Mouse (Mus musculus): Measurements from ENCODE around the gene Epb41l3. TPM values are rescaled to one million over a fixed set of nuclear protein-coding genes. Genes with fewer than 3 reads are reported as not detected.

Gene Epb41l3
- polyA plus RNA-seq, 1 experiment from 2014 or later: 122 TPM

GRCm38 (mm10) chr17:69225996-69226395, 150.5 kb downstream of the Epb41l3 start:
- H3K27me3 ChIP-seq (ENCODE audit: control insufficient read depth, insufficient read depth, low read length): no peaks in the 10 kb centered on the region
- no peak overlapping the region for H3K4me2 ChIP-seq (ENCODE audit: low read length)
- no peak for ATAC-seq (ENCODE audit: insufficient number of reproducible peaks, insufficient read depth, low FRiP score, low read depth)
- no peak overlapping the region for H3K9ac ChIP-seq (ENCODE audit: low read length)
- H3K27ac ChIP-seq (replicated peaks in 1 of 2; ENCODE audit: control insufficient read depth in 1 of 2, insufficient read depth in 1 of 2, low read depth in 2 of 2, low read length in 2 of 2): no peak overlapping the region
- no peak overlapping the region for H3K4me3 ChIP-seq (ENCODE audit: control insufficient read depth in 1 of 2, insufficient read depth in 1 of 2, low read depth in 1 of 2, low read length in 2 of 2)
- peaks cover 9% of the 10 kb centered on the region; the same call in 1 of the 2 replicates for H3K36me3 ChIP-seq (ENCODE audit: control insufficient read depth, insufficient read depth, low read length)
- H3K4me1 ChIP-seq (ENCODE audit: control insufficient read depth in 2 of 2, insufficient read depth in 2 of 2, low read length in 2 of 2): peaks cover 21 to 53% of the 10 kb centered on the region in 2 experiments
- no peaks in the 10 kb centered on the region for H3K9me3 ChIP-seq (ENCODE audit: control insufficient read depth, low read length)
- 86% methylated on average over 7 of the region's 7 CpGs for WGBS

- peaks cover 15 to 37% of the 10 kb centered on the region in 2 experiments for H3K4me1 ChIP-seq (ENCODE audit: control insufficient read depth in 2 of 2, insufficient read depth in 2 of 2, low read length in 2 of 2)
- H3K4me3 ChIP-seq (ENCODE audit: control insufficient read depth in 1 of 2, insufficient read depth in 1 of 2, low read depth in 1 of 2, low read length in 2 of 2): no peak overlapping the region
- peaks cover 9% of the 10 kb centered on the region; the same call in 1 of the 2 replicates for H3K36me3 ChIP-seq (ENCODE audit: control insufficient read depth, insufficient read depth, low read length)
- no peaks in the 10 kb centered on the region for H3K9me3 ChIP-seq (ENCODE audit: control insufficient read depth, low read length)
- H3K9ac ChIP-seq (ENCODE audit: low read length): no peak overlapping the region
- ATAC-seq (ENCODE audit: insufficient number of reproducible peaks, insufficient read depth, low FRiP score, low read depth): no peak
- H3K4me2 ChIP-seq (ENCODE audit: low read length): peak overlapping the region; percentile 28
- 21% methylated on average over 9 of the region's 9 CpGs for WGBS
- H3K27ac ChIP-seq (replicated peaks in 1 of 2; ENCODE audit: control insufficient read depth in 1 of 2, insufficient read depth in 1 of 2, low read depth in 2 of 2, low read length in 2 of 2): peak overlapping the region; percentile 35 to 46; a peak in 3 of 4 replicates
- H3K27me3 ChIP-seq (ENCODE audit: control insufficient read depth, insufficient read depth, low read length): no peaks in the 10 kb centered on the region
Measured at GRCm38 (mm10) chr17:69227426-69228014, 152.0 kb downstream of the Epb41l3 start.

- Histone ChIP-seq H3K36me3 (ENCODE audit: control insufficient read depth, insufficient read depth, low read length) (no peaks in the 10 kb centered on the region), H3K4me3 (ENCODE audit: control insufficient read depth in 1 of 2, insufficient read depth in 1 of 2, low read depth in 1 of 2, low read length in 2 of 2) (no peak overlapping the region), H3K4me1 (ENCODE audit: control insufficient read depth in 2 of 2, insufficient read depth in 2 of 2, low read length in 2 of 2) (peaks cover 14 to 24% of the 10 kb centered on the region in 2 experiments), H3K9me3 (ENCODE audit: control insufficient read depth, low read length) (no peaks in the 10 kb centered on the region), H3K27ac (replicated peaks in 1 of 2; ENCODE audit: control insufficient read depth in 1 of 2, insufficient read depth in 1 of 2, low read depth in 2 of 2, low read length in 2 of 2) (no peak overlapping the region), H3K27me3 (ENCODE audit: control insufficient read depth, insufficient read depth, low read length) (no peaks in the 10 kb centered on the region), H3K4me2 (ENCODE audit: low read length) (no peak overlapping the region), H3K9ac (ENCODE audit: low read length) (no peak overlapping the region)
- ATAC-seq (ENCODE audit: insufficient number of reproducible peaks, insufficient read depth, low FRiP score, low read depth): no peak
- WGBS: 83% methylated on average over 5 of the region's 5 CpGs
Measured at GRCm38 (mm10) chr17:69229451-69229850, 154.0 kb downstream of the Epb41l3 start.

- Histone ChIP-seq H3K4me3 (ENCODE audit: control insufficient read depth in 1 of 2, insufficient read depth in 1 of 2, low read depth in 1 of 2, low read length in 2 of 2) (no peak overlapping the region), H3K4me1 (ENCODE audit: control insufficient read depth in 2 of 2, insufficient read depth in 2 of 2, low read length in 2 of 2) (peaks cover 14 to 24% of the 10 kb centered on the region in 2 experiments), H3K36me3 (ENCODE audit: control insufficient read depth, insufficient read depth, low read length) (no peaks in the 10 kb centered on the region), H3K9me3 (ENCODE audit: control insufficient read depth, low read length) (no peaks in the 10 kb centered on the region), H3K27ac (replicated peaks in 1 of 2; ENCODE audit: control insufficient read depth in 1 of 2, insufficient read depth in 1 of 2, low read depth in 2 of 2, low read length in 2 of 2) (no peak overlapping the region), H3K9ac (ENCODE audit: low read length) (no peak overlapping the region), H3K27me3 (ENCODE audit: control insufficient read depth, insufficient read depth, low read length) (no peaks in the 10 kb centered on the region), H3K4me2 (ENCODE audit: low read length) (no peak overlapping the region)
- WGBS: 64% methylated on average over 6 of the region's 6 CpGs
- no peak for ATAC-seq (ENCODE audit: insufficient number of reproducible peaks, insufficient read depth, low FRiP score, low read depth)
Measured at GRCm38 (mm10) chr17:69230131-69230621, 154.7 kb downstream of the Epb41l3 start.

GRCm38 (mm10) chr17:69231360-69231759, 155.9 kb downstream of the Epb41l3 start:
- Histone ChIP-seq H3K27ac (replicated peaks in 1 of 2; ENCODE audit: control insufficient read depth in 1 of 2, insufficient read depth in 1 of 2, low read depth in 2 of 2, low read length in 2 of 2) (no peak overlapping the region), H3K9me3 (ENCODE audit: control insufficient read depth, low read length) (no peaks in the 10 kb centered on the region), H3K36me3 (ENCODE audit: control insufficient read depth, insufficient read depth, low read length) (no peaks in the 10 kb centered on the region), H3K4me2 (ENCODE audit: low read length) (no peak overlapping the region), H3K4me3 (ENCODE audit: control insufficient read depth in 1 of 2, insufficient read depth in 1 of 2, low read depth in 1 of 2, low read length in 2 of 2) (no peak overlapping the region), H3K9ac (ENCODE audit: low read length) (no peak overlapping the region), H3K4me1 (ENCODE audit: control insufficient read depth in 2 of 2, insufficient read depth in 2 of 2, low read length in 2 of 2) (peaks cover 10 to 18% of the 10 kb centered on the region in 2 experiments), H3K27me3 (ENCODE audit: control insufficient read depth, insufficient read depth, low read length) (no peaks in the 10 kb centered on the region)
- WGBS: 85% methylated on average over 5 of the region's 5 CpGs
- ATAC-seq (ENCODE audit: insufficient number of reproducible peaks, insufficient read depth, low FRiP score, low read depth): no peak

- Histone ChIP-seq H3K4me2 (ENCODE audit: low read length) (no peak overlapping the region), H3K9me3 (ENCODE audit: control insufficient read depth, low read length) (no peaks in the 10 kb centered on the region), H3K9ac (ENCODE audit: low read length) (no peak overlapping the region), H3K27me3 (ENCODE audit: control insufficient read depth, insufficient read depth, low read length) (no peaks in the 10 kb centered on the region), H3K36me3 (ENCODE audit: control insufficient read depth, insufficient read depth, low read length) (peaks cover 32% of the 10 kb centered on the region), H3K27ac (replicated peaks in 1 of 2; ENCODE audit: control insufficient read depth in 1 of 2, insufficient read depth in 1 of 2, low read depth in 2 of 2, low read length in 2 of 2) (no peak overlapping the region), H3K4me3 (ENCODE audit: control insufficient read depth in 1 of 2, insufficient read depth in 1 of 2, low read depth in 1 of 2, low read length in 2 of 2) (no peak overlapping the region), H3K4me1 (ENCODE audit: control insufficient read depth in 2 of 2, insufficient read depth in 2 of 2, low read length in 2 of 2) (no peaks in the 10 kb centered on the region)
- ATAC-seq (ENCODE audit: insufficient number of reproducible peaks, insufficient read depth, low FRiP score, low read depth): peak; percentile 54; the same call in 1 of the 2 replicates
- 91% methylated on average over 3 of the region's 3 CpGs for WGBS
Measured at GRCm38 (mm10) chr17:69237172-69237571, 161.7 kb downstream of the Epb41l3 start.

- WGBS: 94% methylated on average over 4 of the region's 4 CpGs
- H3K4me1 ChIP-seq (ENCODE audit: control insufficient read depth in 2 of 2, insufficient read depth in 2 of 2, low read length in 2 of 2): no peaks in the 10 kb centered on the region
- H3K36me3 ChIP-seq (ENCODE audit: control insufficient read depth, insufficient read depth, low read length): peaks cover 45% of the 10 kb centered on the region
- no peak for ATAC-seq (ENCODE audit: insufficient number of reproducible peaks, insufficient read depth, low FRiP score, low read depth)
- no peaks in the 10 kb centered on the region for H3K9me3 ChIP-seq (ENCODE audit: control insufficient read depth, low read length)
- H3K27me3 ChIP-seq (ENCODE audit: control insufficient read depth, insufficient read depth, low read length): no peaks in the 10 kb centered on the region
- no peak overlapping the region for H3K4me2 ChIP-seq (ENCODE audit: low read length)
- H3K4me3 ChIP-seq (ENCODE audit: control insufficient read depth in 1 of 2, insufficient read depth in 1 of 2, low read depth in 1 of 2, low read length in 2 of 2): no peak overlapping the region
- H3K27ac ChIP-seq (replicated peaks in 1 of 2; ENCODE audit: control insufficient read depth in 1 of 2, insufficient read depth in 1 of 2, low read depth in 2 of 2, low read length in 2 of 2): no peak overlapping the region
- no peak overlapping the region for H3K9ac ChIP-seq (ENCODE audit: low read length)
Measured at GRCm38 (mm10) chr17:69238810-69239373, 163.4 kb downstream of the Epb41l3 start.
